In genomic region chr11:121712987-121713386, GRCm38 (mm10) we compare ENCODE assay signal across 20 mouse cellular contexts. TPM values are rescaled to one million over a fixed set of nuclear protein-coding genes. Genes with fewer than 3 reads are reported as not detected.
DNase-seq lines count a peak whose midpoint lies in the region; ATAC-seq and TF ChIP-seq lines count a peak whose summit lies in the region.
"Had no signal": no experiment of that assay in that cellular context is flagged by ENCODE, and none has a peak within 500 bp of the region (broad histone marks: within the 10 kb centered on the region; RNA-seq: fewer than 3 reads in every experiment).

No protein-coding gene starts in this region.

- H3K9ac ChIP-seq in intestine, embryonic 15.5 days, result no peak overlapping the region
- H3K9ac ChIP-seq: embryonic facial prominence, embryonic 13.5 days; limb, embryonic 13.5 days; liver, embryonic 13.5 days; midbrain, embryonic 13.5 days; neural tube, embryonic 13.5 days had no signal

- no peak overlapping the region for H3K4me3 ChIP-seq in intestine, embryonic 15.5 days (replicated peaks)
- 0 out of 2 replicates have a peak overlapping the region, but pooled peaks have one; percentile 6 for H3K4me3 ChIP-seq in small intestine, adult 2 months (ENCODE audit: low read depth, low read length)
- no peak overlapping the region for H3K4me3 ChIP-seq in gastrocnemius, adult 2 months
- H3K4me3 ChIP-seq: embryonic facial prominence, embryonic 13.5 days; limb, embryonic 13.5 days; liver, embryonic 13.5 days; midbrain, embryonic 13.5 days; neural tube, embryonic 13.5 days had no signal

- no peaks in the 10 kb centered on the region for H3K27me3 ChIP-seq in intestine, embryonic 15.5 days (replicated peaks)
- no peaks in the 10 kb centered on the region for H3K27me3 ChIP-seq in small intestine, adult 2 months (ENCODE audit: control insufficient read depth, insufficient read depth, low read length)
- H3K27me3 ChIP-seq: embryonic facial prominence, embryonic 13.5 days; limb, embryonic 13.5 days; midbrain, embryonic 13.5 days; neural tube, embryonic 13.5 days had no signal

- H3K36me3 ChIP-seq in intestine, embryonic 15.5 days, result no peaks in the 10 kb centered on the region
- peaks cover 58% of the 10 kb centered on the region for H3K36me3 ChIP-seq in small intestine, adult 2 months (ENCODE audit: control insufficient read depth, insufficient read depth, low read length)
- H3K36me3 ChIP-seq: liver, embryonic 13.5 days; midbrain, embryonic 13.5 days; neural tube, embryonic 13.5 days had no signal

- H3K4me1 ChIP-seq in intestine, embryonic 15.5 days (replicated peaks), result peaks cover 29% of the 10 kb centered on the region
- H3K4me1 ChIP-seq in small intestine, adult 2 months (ENCODE audit: control insufficient read depth, insufficient read depth, insufficient read length, low read length), result peaks cover 44% of the 10 kb centered on the region
- H3K4me1 ChIP-seq: liver, embryonic 13.5 days; midbrain, embryonic 13.5 days; neural tube, embryonic 13.5 days had no signal

- WGBS in intestine, embryonic 15.5 days, result 59% methylated on average over 6 of the region's 6 CpGs
- WGBS in small intestine, adult 2 months, result 28% methylated on average over 6 of the region's 6 CpGs

- ATAC-seq in intestine, embryonic 15.5 days, result peak; percentile 91
- ATAC-seq: forebrain, embryonic 16.5 days; midbrain, embryonic 13.5 days had no signal

- no peak for TF ChIP-seq CTCF in small intestine, adult 2 months (IDR thresholded peaks at IDR 0.05; ENCODE audit: extremely low read depth, insufficient read length, insufficient replicate concordance, low read depth, low read length)
- TF ChIP-seq CTCF in gastrocnemius, adult 2 months (IDR thresholded peaks at IDR 0.05), result no peak

- intact Hi-C loops in gastrocnemius, adult 2 months (cut with DNase I), result no loop called here

- H3K27ac ChIP-seq in intestine, embryonic 15.5 days, result peak overlapping the region; percentile 87
- peak overlapping the region; percentile 100 for H3K27ac ChIP-seq in small intestine, adult 2 months (ENCODE audit: insufficient read depth, low read depth, low read length)
- no peak overlapping the region for H3K27ac ChIP-seq in gastrocnemius, adult 2 months
- H3K27ac ChIP-seq: embryonic facial prominence, embryonic 13.5 days; limb, embryonic 13.5 days; liver, embryonic 13.5 days; midbrain, embryonic 13.5 days; neural tube, embryonic 13.5 days had no signal

- no peak for TF ChIP-seq POLR2A in small intestine, adult 2 months (IDR thresholded peaks at IDR 0.05; ENCODE audit: low read depth, low read length)

- peak overlapping the region; percentile 44 for H3K4me2 ChIP-seq in intestine, embryonic 15.5 days (replicated peaks)
- H3K4me2 ChIP-seq: embryonic facial prominence, embryonic 13.5 days; heart, embryonic 11.5 days; limb, embryonic 13.5 days; liver, embryonic 13.5 days; midbrain, embryonic 13.5 days; neural tube, embryonic 13.5 days had no signal

- DNase-seq in urinary bladder, adult 18-20 months (ENCODE audit: low spot score in 2 of 2), result peak; percentile 36 to 58
- DNase-seq in urinary bladder, postnatal 4 days (ENCODE audit: low spot score in 2 of 2), result no peak
- DNase-seq in kidney, postnatal 36 days, result no peak
- DNase-seq in gastrocnemius, adult 2 months, result no peak
- DNase-seq in adipocyte (ENCODE audit: low spot score), result no peak
- DNase-seq: adrenal gland, postnatal 10 days; cerebellum, adult 11 months; cerebellum, postnatal 10 days; heart, postnatal 10 days; kidney, postnatal 4 days; liver, embryonic 13.5 days; thymus, postnatal 25 days had no signal

- H3K9me3 ChIP-seq in intestine, embryonic 15.5 days, result no peaks in the 10 kb centered on the region
- H3K9me3 ChIP-seq: embryonic facial prominence, embryonic 13.5 days; limb, embryonic 13.5 days; liver, embryonic 13.5 days; midbrain, embryonic 13.5 days; neural tube, embryonic 13.5 days had no signal

RNA-seq across cellular contexts. Expression of gene Metrnl, which starts 11.6 kb away (rescaled TPM):
- 34.2 and 40.5 TPM in 2 replicates for polyA plus RNA-seq in intestine, embryonic 15.5 days (2015; fragmentation: Nextera tagmentation; extraction: Ambion mirVana)
- polyA plus RNA-seq in small intestine, adult 2 months (2012; rRNA removed), result 150 and 219 TPM in 2 replicates
- 10 to 100 TPM in 1 of 2 experiments, 1 to 10 TPM in 1; 7.8 to 13.7 TPM for total RNA-seq in gastrocnemius, adult 2 months (2021)

RNA-seq across cellular contexts. Expression of gene B3gntl1, which starts 40.0 kb away (rescaled TPM):
- 7.3 and 8.0 TPM in 2 replicates for polyA plus RNA-seq in intestine, embryonic 15.5 days (2015; fragmentation: Nextera tagmentation; extraction: Ambion mirVana)
- polyA plus RNA-seq in small intestine, adult 2 months (2012; rRNA removed), result 2.1 and 4.4 TPM in 2 replicates
- total RNA-seq in gastrocnemius, adult 2 months (2021), result 1 to 10 TPM; 2.2 to 3.0 TPM

Comparison
In these comparisons a context has a peak if more than half of its experiments do, and no peak if none do; other contexts are left out.
1. DNase-seq: peak in urinary bladder, adult 18-20 months (2 of 2); none in urinary bladder, postnatal 4 days (0 of 2), kidney, postnatal 36 days (0 of 2), gastrocnemius, adult 2 months (single experiment) and adipocyte (single experiment).